Mouse (Mus musculus): ENCODE measurements around the gene Pus10.

DNA sequence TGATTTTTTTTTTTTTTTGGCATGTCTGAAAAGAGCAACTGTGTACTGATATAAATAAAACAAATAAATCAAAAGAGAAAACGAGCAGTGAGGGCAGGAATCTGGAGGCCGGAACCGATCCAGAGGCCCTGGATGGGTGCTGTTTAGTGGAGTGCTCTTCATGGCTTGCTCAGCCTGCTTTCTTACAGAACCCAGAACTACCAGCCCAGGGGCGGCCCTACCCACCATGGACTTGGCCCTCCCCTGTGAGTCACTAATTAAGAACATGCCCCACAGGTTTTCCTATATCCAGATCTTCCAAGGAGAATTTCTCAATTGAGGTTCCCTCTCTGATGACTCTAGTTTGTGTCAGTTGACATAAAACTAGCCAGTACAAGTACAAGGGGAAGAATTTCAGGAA, 80.6 kb downstream of the Pus10 start:
- TF ChIP-seq POLR2A (IDR thresholded peaks at IDR 0.05; ENCODE audit: borderline replicate concordance, insufficient read depth, low read length) = no peak
- no peak for TF ChIP-seq CTCF (IDR thresholded peaks at IDR 0.05; ENCODE audit: borderline replicate concordance, insufficient read depth, low read depth, low read length)

All from cerebellum, adult 2 months (tissue).